Mouse (Mus musculus): ENCODE measurements around the gene Cenps. TPM values are rescaled to one million over a fixed set of nuclear protein-coding genes. Genes with fewer than 3 reads are reported as not detected.
"Not testable (repeated sequence)": the region's sequence is repeated elsewhere in the genome, so short reads cannot be mapped to it uniquely, and the experiment has no call there.

Cenps gene
- polyA plus RNA-seq, 1 experiment from 2014 or later = 31.0 TPM

DNA sequence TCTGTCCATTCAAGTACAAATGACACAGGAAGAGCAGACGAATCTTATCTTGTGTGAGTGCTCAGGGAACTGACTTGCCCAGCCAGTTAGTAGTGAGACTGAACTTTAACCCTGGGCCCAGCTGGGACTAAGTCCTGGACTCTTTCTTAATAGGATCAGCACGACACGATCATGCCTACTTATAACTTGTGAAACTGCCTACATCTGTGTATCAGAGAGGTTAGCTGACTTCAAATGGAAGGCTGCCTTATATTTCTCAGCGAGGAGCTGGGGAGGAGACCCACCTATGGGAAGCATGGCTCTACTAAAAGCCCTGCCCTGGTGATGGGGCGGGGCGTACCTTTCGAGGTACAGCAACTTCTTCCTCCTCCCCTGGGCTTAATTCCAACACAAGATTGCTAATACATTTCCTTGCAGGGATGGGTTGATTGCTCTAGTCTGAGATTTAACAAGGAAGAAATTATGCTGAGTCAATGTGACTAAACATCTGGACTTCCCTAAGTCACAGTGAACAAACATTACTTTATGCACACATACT, 33.0 kb upstream of the Cenps start:
- Histone ChIP-seq H3K9ac (no peak overlapping the region), H3K36me3 (no peaks in the 10 kb centered on the region), H3K4me3 (no peak overlapping the region), H3K27ac (no peak overlapping the region), H3K27me3 (no peaks in the 10 kb centered on the region), H3K4me2 (replicated peaks) (no peak overlapping the region), H3K4me1 (peaks cover 15% of the 10 kb centered on the region), H3K9me3 (no peaks in the 10 kb centered on the region)
- 63% methylated on average over 7 of the region's 7 CpGs for WGBS
- no peak for ATAC-seq (ENCODE audit: low FRiP score, low read depth)

DNA sequence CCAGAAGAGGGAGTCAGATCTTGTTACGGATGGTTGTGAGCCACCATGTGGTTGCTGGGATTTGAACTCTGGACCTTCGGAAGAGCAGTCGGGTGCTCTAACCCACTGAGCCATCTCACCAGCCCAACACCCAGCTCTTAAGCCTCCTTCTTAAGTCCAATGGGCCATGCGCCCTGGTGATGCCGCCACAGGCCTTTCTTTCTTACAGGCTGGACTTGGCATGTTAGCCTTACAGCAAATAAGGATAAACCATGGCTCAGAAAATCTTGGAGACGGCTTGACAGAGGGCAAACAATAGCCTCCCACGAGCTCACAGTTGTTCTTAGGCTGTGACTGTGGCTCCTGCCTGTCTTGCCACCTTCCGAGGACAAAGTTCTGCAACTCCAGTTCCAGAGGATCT, 32.5 kb upstream of the Cenps start:
- H3K36me3 ChIP-seq; H3K27ac ChIP-seq; H3K4me3 ChIP-seq; H3K4me2 ChIP-seq (replicated peaks); ATAC-seq (ENCODE audit: low FRiP score, low read depth); H3K9me3 ChIP-seq; H3K9ac ChIP-seq; H3K27me3 ChIP-seq: not testable (repeated sequence)
- peaks cover 20% of the 10 kb centered on the region for H3K4me1 ChIP-seq
- 91% methylated on average over 7 of the region's 8 CpGs for WGBS

DNA sequence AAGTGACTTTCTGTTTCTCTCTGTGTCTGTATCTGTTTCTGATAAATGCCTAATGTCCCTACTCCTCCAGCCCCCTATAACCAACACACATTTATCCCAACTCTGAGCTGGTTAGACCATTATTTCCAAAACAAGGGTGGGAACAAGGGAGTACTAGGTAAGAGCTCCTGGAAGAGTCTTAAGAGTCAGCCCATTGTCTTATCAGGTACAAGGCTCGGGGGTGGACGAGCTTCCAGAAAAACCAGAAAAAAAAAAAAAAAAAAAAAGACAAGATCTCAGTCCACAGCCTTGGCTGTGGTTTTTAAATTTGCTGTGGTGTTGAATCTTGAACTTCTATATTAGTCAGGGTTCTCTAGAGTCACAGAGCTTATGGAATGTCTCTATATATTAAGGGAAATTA, 30.6 kb upstream of the Cenps start:
- peak overlapping the region; percentile 89; the same call in 1 of the 2 replicates for H3K4me2 ChIP-seq (replicated peaks)
- WGBS = 91% methylated on average over 2 of the region's 2 CpGs

DNA sequence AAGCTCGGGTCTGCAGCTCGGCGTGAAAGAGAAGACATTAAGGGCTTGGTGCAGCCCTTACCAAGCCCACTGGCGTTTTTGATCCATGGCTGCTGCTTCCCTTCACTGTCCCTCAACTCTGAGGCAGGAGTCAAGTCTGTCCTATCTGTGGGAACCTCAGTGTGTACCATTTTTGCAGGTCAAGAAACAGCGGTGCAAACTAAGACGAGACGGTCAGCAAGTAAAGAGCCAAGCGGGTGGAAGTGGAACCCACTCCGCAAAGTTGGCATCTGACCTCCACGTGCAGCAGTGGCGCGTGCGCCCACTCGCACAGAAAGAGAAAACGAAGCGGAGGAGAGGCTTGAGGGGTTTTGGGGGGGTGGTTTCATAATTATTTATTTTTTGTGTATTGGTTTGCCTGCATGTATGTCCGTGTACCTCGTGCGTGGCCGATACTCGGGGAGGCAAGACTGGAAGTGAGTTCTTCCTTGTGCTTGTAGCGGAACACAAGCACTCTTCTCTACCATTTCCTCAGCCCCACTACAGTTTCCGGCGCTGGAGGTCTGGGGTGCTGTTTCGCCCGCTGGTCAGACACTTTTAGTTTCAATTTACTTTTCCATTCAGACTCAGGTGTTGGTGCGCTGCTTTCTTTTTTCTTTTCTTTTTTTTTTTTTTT, 29.7 kb upstream of the Cenps start:
- ATAC-seq (ENCODE audit: low FRiP score, low read depth) = peak; percentile 52
- peak overlapping the region; percentile 74 for H3K27ac ChIP-seq
- H3K4me3 ChIP-seq = peak overlapping the region; percentile 92
- H3K9ac ChIP-seq = peak overlapping the region; percentile 91
- H3K36me3 ChIP-seq = peaks cover 26% of the 10 kb centered on the region
- H3K4me2 ChIP-seq (replicated peaks) = peak overlapping the region; percentile 89
- no peaks in the 10 kb centered on the region for H3K9me3 ChIP-seq
- under 1% methylated on average over 27 of the region's 27 CpGs for WGBS
- no peaks in the 10 kb centered on the region for H3K27me3 ChIP-seq
- H3K4me1 ChIP-seq = peaks cover 10% of the 10 kb centered on the region

More for the DNA sequence above, 30.6 kb upstream of the Cenps start:
- Histone ChIP-seq H3K4me3 (no peak overlapping the region), H3K27ac (no peak overlapping the region), H3K36me3 (peaks cover 16% of the 10 kb centered on the region), H3K4me1 (peaks cover 20% of the 10 kb centered on the region), H3K27me3 (no peaks in the 10 kb centered on the region), H3K9ac (no peak overlapping the region), H3K9me3 (no peaks in the 10 kb centered on the region)
- ATAC-seq (ENCODE audit: low FRiP score, low read depth) = no peak

DNA sequence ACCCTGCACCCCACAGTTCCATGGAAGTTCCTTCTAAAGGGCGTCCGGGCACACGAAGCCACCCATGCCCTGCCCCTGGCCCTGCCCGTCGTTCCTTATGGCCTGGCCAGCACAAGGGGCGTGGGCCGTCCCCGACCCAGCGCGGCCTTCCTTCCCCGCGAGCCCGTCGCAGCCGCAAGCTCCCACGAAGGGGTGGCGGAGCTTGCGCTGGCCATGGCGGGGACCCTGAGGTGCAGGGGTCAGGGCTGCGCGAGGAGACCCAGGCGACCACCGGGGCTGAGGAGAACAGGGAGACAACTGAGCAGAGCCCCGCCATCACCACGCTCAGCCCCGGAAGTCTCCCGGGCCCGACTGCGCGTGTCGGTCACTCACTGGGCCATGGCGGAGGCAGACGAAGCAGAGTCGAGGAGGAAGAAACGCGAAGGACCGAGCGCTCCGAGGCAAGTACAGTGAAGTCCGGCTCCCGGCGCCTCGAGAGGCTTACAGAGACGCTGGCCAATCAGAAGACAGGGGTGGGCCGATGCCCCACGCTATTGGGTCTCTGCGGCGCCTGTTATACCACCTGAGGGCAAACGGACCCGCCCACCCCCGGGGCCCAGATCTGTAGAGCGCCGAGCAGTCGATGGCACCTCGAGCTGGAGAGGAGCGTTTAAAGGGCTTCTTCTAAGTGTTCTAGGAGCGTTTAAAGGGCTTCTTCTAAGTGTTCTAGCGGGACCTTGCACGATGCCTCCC, 29.0 kb upstream of the Cenps start, which contains the start of gene Pgd:
Gene Pgd (minus strand): TSS at position 557 of the 732 bp plus-strand sequence.
- peak; percentile 99 for ATAC-seq (ENCODE audit: low FRiP score, low read depth)
- Histone ChIP-seq H3K27ac (peak within 1 kb of the TSS; percentile 79), H3K36me3 (peaks cover 32% of the 10 kb centered on the region), H3K9ac (peak within 1 kb of the TSS; percentile 91), H3K4me1 (peaks cover 10% of the 10 kb centered on the region), H3K27me3 (no peaks in the 10 kb centered on the region), H3K4me2 (replicated peaks) (peak within 1 kb of the TSS; percentile 89), H3K4me3 (peak within 1 kb of the TSS; percentile 92), H3K9me3 (no peaks in the 10 kb centered on the region)
- WGBS = 0% methylated on average over 59 of the region's 59 CpGs

DNA sequence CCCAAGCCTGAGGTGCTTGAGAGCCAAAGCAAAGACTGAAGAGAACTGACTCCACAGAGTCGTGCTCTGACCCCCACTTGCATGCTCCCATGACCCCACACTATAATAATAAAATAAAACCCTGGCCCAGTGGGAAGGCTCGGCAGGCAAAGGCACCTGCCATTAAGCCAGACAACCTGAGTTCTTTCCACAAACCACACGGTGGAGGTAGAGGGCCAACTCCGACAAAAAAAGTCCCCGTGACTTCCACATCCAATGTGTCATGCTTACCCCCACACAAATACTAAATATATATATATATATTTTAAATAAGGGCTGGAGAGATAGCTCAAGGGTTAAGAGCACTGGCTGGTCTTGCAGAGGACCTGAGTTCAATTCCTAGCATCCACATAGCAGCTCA, 26.7 kb upstream of the Cenps start:
- Histone ChIP-seq H3K4me3 (no peak overlapping the region), H3K27me3 (no peaks in the 10 kb centered on the region), H3K4me1 (peaks cover 10% of the 10 kb centered on the region), H3K9me3 (no peaks in the 10 kb centered on the region), H3K4me2 (replicated peaks) (no peak overlapping the region), H3K9ac (no peak overlapping the region), H3K36me3 (peaks cover 54% of the 10 kb centered on the region), H3K27ac (no peak overlapping the region)
- ATAC-seq (ENCODE audit: low FRiP score, low read depth) = no peak
- 53% methylated on average over 5 of the region's 5 CpGs for WGBS

DNA sequence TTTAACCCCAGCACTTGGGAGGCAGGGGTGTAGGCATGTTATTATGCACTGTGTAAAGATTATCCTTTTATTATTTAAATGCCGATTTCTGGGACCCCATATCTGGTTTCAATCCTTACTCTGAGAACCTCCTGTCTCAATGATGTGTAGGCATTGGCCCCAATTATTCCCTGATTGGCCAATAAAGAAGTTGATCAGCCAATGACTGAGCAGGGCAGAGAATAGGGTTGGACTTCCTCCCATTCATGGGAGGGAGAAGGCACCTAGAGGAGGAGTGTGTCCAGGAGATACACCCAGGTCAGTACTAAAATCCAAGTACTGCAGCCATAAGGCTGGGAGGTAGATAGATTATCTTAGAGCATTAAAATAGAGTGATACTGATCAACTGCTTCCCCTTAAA, 25.8 kb upstream of the Cenps start:
- Histone ChIP-seq H3K9ac (no peak overlapping the region), H3K4me2 (replicated peaks) (no peak overlapping the region), H3K9me3 (no peaks in the 10 kb centered on the region), H3K27ac (no peak overlapping the region), H3K4me1 (peaks cover 10% of the 10 kb centered on the region), H3K27me3 (no peaks in the 10 kb centered on the region), H3K36me3 (peaks cover 64% of the 10 kb centered on the region), H3K4me3 (no peak overlapping the region)
- 60% methylated on average over 1 of the region's 1 CpGs for WGBS
- no peak for ATAC-seq (ENCODE audit: low FRiP score, low read depth)

DNA sequence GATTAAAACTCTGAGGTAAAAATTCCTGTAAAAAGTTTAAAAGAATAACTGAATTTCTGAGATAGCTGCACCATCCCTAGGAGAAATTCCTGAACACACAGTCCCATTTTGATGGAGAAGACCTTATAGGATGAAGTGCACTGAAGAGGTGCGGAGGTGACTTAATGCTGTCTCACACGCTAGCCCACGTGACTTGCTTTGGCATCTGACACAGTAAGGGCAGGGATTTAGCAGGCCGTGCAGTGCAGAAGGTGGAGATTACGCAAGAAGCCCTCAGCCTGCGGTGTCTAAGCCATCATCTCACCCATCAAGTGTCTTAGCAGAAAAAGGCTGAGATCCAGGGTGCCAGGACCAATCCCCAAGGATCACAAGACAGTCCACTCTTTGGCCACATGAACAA, 23.7 kb upstream of the Cenps start:
- no peak overlapping the region for H3K9ac ChIP-seq
- no peak for ATAC-seq (ENCODE audit: low FRiP score, low read depth)
- H3K4me3 ChIP-seq = no peak overlapping the region
- H3K4me1 ChIP-seq = peaks cover 10% of the 10 kb centered on the region
- no peak overlapping the region for H3K4me2 ChIP-seq (replicated peaks)
- no peaks in the 10 kb centered on the region for H3K27me3 ChIP-seq
- 95% methylated on average over 6 of the region's 6 CpGs for WGBS
- peaks cover 84% of the 10 kb centered on the region for H3K36me3 ChIP-seq
- H3K9me3 ChIP-seq = no peaks in the 10 kb centered on the region
- no peak overlapping the region for H3K27ac ChIP-seq

DNA sequence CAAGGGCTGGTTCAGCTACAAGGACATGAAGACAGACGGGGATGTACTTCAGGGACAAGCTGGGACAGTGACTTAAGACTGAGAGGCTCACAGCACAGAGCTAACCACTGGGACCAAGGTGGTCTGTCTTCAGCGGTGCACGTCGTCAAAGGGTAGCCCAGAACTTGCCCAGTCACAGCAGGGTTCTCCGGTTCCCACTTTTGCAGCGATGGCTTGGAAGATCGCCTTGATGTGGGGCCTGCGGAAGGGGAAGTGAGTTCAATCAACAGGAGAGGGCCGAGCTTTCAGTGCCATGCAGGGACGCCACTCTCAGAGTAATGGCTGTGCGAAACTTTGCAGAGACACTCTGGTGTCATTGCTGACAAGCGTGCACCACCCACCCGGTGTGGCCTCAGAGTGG, 22.5 kb upstream of the Cenps start:
- peaks cover 96% of the 10 kb centered on the region for H3K36me3 ChIP-seq
- H3K27me3 ChIP-seq = no peaks in the 10 kb centered on the region
- no peaks in the 10 kb centered on the region for H3K4me1 ChIP-seq
- no peaks in the 10 kb centered on the region for H3K9me3 ChIP-seq
- no peak for ATAC-seq (ENCODE audit: low FRiP score, low read depth)
- H3K4me3 ChIP-seq = no peak overlapping the region
- no peak overlapping the region for H3K9ac ChIP-seq
- H3K4me2 ChIP-seq (replicated peaks) = no peak overlapping the region
- H3K27ac ChIP-seq = no peak overlapping the region
- 90% methylated on average over 13 of the region's 13 CpGs for WGBS

DNA sequence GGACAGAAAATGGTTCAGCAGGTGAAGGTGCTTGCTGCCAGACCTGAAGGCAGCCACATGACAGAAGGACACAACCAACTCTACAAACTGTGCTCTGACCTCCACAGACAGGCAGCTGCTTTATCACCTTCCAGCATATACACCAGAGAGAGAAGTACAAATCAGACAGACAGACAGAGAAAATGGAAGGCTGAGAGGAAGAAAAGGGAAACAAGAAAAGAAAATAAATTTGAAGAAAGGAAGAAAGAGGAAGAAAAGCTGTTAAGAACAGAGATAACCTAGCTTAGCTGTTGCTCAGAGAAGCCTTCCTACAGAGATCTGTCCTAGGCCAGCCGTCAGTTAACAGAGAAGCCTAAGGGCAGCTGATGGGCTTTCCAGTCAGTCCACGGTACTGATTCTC, 21.8 kb upstream of the Cenps start:
- Histone ChIP-seq H3K27ac (no peak overlapping the region), H3K4me2 (replicated peaks) (no peak overlapping the region), H3K4me3 (no peak overlapping the region), H3K9me3 (no peaks in the 10 kb centered on the region), H3K36me3 (peaks cover 99% of the 10 kb centered on the region), H3K4me1 (no peaks in the 10 kb centered on the region), H3K9ac (no peak overlapping the region), H3K27me3 (no peaks in the 10 kb centered on the region)
- WGBS = 84% methylated on average over 2 of the region's 2 CpGs
- no peak for ATAC-seq (ENCODE audit: low FRiP score, low read depth)

DNA sequence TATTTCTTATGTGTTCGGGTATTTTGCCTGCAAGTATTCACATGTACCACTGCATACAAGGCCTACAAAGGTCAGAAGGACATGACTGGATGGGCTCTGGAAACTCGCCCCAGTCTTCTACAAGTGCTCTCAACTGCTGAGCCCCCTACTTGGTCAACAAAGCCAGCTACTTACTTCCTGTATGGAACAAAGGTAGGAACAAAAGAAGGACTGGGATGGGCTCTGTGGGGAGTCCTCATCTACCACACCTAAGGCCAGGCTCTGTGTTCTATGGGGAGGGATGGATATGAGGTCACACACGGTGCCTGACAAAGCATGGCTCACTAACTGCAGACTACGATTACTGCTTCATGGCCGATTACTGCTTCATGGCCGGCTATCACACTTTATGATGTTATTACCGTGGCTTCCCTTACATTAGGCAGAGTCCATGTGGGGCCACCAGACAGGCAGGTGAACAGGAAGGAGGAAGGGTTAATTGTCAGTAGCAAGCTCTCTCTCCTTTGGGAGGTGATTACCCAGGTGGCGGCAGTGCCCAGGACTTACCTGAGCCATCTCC, 20.1 kb upstream of the Cenps start:
- H3K4me3 ChIP-seq = no peak overlapping the region
- no peaks in the 10 kb centered on the region for H3K9me3 ChIP-seq
- peaks cover 99% of the 10 kb centered on the region for H3K36me3 ChIP-seq
- H3K27me3 ChIP-seq = no peaks in the 10 kb centered on the region
- H3K4me1 ChIP-seq = no peaks in the 10 kb centered on the region
- H3K27ac ChIP-seq = no peak overlapping the region
- ATAC-seq (ENCODE audit: low FRiP score, low read depth) = no peak
- H3K9ac ChIP-seq = no peak overlapping the region
- H3K4me2 ChIP-seq (replicated peaks) = no peak overlapping the region
- 89% methylated on average over 8 of the region's 8 CpGs for WGBS

DNA sequence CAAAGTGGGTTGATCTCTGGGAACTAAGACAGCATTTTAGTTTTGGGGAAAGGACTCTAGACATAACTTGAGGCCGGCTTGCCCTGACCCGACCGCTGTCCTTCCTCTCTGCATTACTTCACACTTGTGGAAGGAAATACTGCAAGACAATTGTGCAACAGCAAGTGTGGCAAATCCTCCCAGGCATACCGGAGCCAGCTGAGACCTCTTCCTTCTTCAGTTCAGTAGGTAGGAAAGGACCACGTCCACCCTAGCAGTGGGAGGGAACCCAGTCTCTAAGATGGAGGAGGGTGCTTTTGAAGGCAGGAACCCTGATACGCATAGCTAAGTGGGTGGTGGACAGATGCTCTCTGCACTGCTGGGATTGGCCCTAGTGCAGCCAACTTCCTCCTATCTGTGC, 18.3 kb upstream of the Cenps start:
- H3K9me3 ChIP-seq = no peaks in the 10 kb centered on the region
- H3K4me3 ChIP-seq = no peak overlapping the region
- H3K4me2 ChIP-seq (replicated peaks) = no peak overlapping the region
- H3K9ac ChIP-seq = no peak overlapping the region
- ATAC-seq (ENCODE audit: low FRiP score, low read depth) = no peak
- H3K27ac ChIP-seq = no peak overlapping the region
- H3K27me3 ChIP-seq = no peaks in the 10 kb centered on the region
- WGBS = 96% methylated on average over 6 of the region's 6 CpGs
- H3K4me1 ChIP-seq = no peaks in the 10 kb centered on the region
- H3K36me3 ChIP-seq = peaks cover 100% of the 10 kb centered on the region

Data from limb, embryonic 13.5 days (tissue).